Mouse (Mus musculus) liver, embryonic 14.5 days (tissue): ENCODE measurements around the gene Tcf21.

ENCODE experiments used
- CTCF ChIP-seq: IDR thresholded peaks from 2 replicates; pipeline ENCODE4 v1.5.1; 2016; ENCODE audit warnings: antibody characterized with exemption, low read depth, control low read depth
- EP300 ChIP-seq: IDR thresholded peaks from 2 replicates; pipeline ENCODE4 v1.6.1; 2016; ENCODE audit warnings: antibody characterized with exemption, low read depth

DNA sequence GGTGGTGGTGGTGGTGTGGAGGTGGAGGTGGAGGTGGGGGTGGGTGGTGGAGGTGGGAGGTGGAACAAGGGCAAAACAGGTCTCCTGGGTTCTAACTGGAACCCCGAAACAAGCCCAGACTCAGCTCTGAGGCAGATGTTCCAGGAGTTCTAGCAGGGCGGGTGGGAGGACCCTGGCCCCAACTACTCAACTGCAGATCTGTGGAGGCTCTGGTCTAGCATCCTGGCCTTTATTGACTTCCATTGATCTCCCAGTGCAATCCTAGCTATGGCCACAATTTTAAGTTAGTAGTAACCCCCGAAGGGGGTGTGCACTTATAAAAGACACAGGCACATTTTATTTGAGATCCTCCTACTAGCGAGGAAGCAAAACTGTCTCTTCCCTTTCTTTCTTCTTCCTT, 2.0 kb downstream of the Tcf21 start:
- TF ChIP-seq CTCF (no peak), EP300 (no peak)
